Mouse (Mus musculus) megakaryocyte, embryonic 14.5 days (primary cell): ENCODE data around the gene Dennd2a. TPM values are rescaled to one million over a fixed set of nuclear protein-coding genes. Genes with fewer than 3 reads are reported as not detected.
A peak's percentile ranks its signal among the peaks of the same experiment; 100 is the strongest.

ENCODE experiments used
- H3K27me3 ChIP-seq: replicated peaks from 2 replicates; pipeline ENCODE3; 2012; ENCODE audit warnings: inconsistent platforms
- H3K36me3 ChIP-seq: replicated peaks from 2 replicates; pipeline ENCODE3; 2012; ENCODE audit warnings: low read length, inconsistent platforms, mixed read lengths
- H3K4me1 ChIP-seq: 2 replicates; pipeline ENCODE4 v1.6.1; 2012; ENCODE audit warnings: inconsistent platforms
- H3K4me3 ChIP-seq: replicated peaks from 2 replicates; pipeline ENCODE3; 2012; ENCODE audit warnings: moderate library complexity, mild to moderate bottlenecking, inconsistent platforms
- H3K9me3 ChIP-seq: 2 replicates; pipeline ENCODE4 v1.6.1; 2012; ENCODE audit warnings: inconsistent platforms
- FLI1 ChIP-seq: IDR thresholded peaks from 2 replicates; pipeline ENCODE4 v1.6.1; 2012; ENCODE audit warnings: low read length, inconsistent platforms, mixed read lengths
- GATA1 ChIP-seq: IDR thresholded peaks from 3 replicates; pipeline ENCODE4 v1.6.1; 2012; ENCODE audit warnings: mixed read lengths, low read length, inconsistent platforms, borderline replicate concordance
- polyA plus RNA-seq: library from polyadenylated mRNA; stranded (reverse); fragments of >175 nt; gene quantifications from 2 replicates; pipeline ENCODE4 v1.2.3, GENCODE M21; 2012; ENCODE audit warnings: low replicate concordance; ENCODE audit not compliant: insufficient read depth

Dennd2a gene
- polyA plus RNA-seq, 1 experiment, result 0.74 TPM

- TF ChIP-seq FLI1, result no peak
- no peak for TF ChIP-seq GATA1
- Histone ChIP-seq H3K4me1 (peaks cover 47% of the 10 kb centered on the region), H3K36me3 (no peaks in the 10 kb centered on the region), H3K4me3 (no peak overlapping the region), H3K27me3 (peaks cover 4% of the 10 kb centered on the region), H3K9me3 (no peaks in the 10 kb centered on the region)
Measured at GRCm38 (mm10) chr6:39435875-39436274, 121.8 kb downstream of the Dennd2a start.

- Histone ChIP-seq H3K4me1 (peaks cover 56% of the 10 kb centered on the region), H3K9me3 (no peaks in the 10 kb centered on the region), H3K4me3 (no peak overlapping the region), H3K36me3 (no peaks in the 10 kb centered on the region), H3K27me3 (peaks cover 3% of the 10 kb centered on the region)
- TF ChIP-seq GATA1 (no peak), FLI1 (no peak)
Measured at GRCm38 (mm10) chr6:39434886-39435492, 122.7 kb downstream of the Dennd2a start.

- peaks cover 58% of the 10 kb centered on the region for H3K4me1 ChIP-seq
- no peak overlapping the region for H3K4me3 ChIP-seq
- peaks cover 2% of the 10 kb centered on the region for H3K27me3 ChIP-seq
- H3K36me3 ChIP-seq, result no peaks in the 10 kb centered on the region
- no peaks in the 10 kb centered on the region for H3K9me3 ChIP-seq
- TF ChIP-seq GATA1 (no peak), FLI1 (no peak)
Measured at GRCm38 (mm10) chr6:39434111-39434885, 123.4 kb downstream of the Dennd2a start.

- TF ChIP-seq GATA1 (no peak), FLI1 (no peak)
Measured at GRCm38 (mm10) chr6:39433701-39434100, 124.0 kb downstream of the Dennd2a start.

GRCm38 (mm10) chr6:39433174-39433573 is 124.5 kb downstream of the Dennd2a start:
- Histone ChIP-seq H3K4me1 (peaks cover 64% of the 10 kb centered on the region), H3K27me3 (no peaks in the 10 kb centered on the region)
- TF ChIP-seq GATA1 (no peak), FLI1 (no peak)

More at GRCm38 (mm10) chr6:39433701-39434100, 124.0 kb downstream of the Dennd2a start:
- H3K4me3 ChIP-seq, result no peak overlapping the region
- H3K4me1 ChIP-seq, result peaks cover 62% of the 10 kb centered on the region
- H3K27me3 ChIP-seq, result no peaks in the 10 kb centered on the region
- H3K36me3 ChIP-seq, result no peaks in the 10 kb centered on the region
- H3K9me3 ChIP-seq, result no peaks in the 10 kb centered on the region

GRCm38 (mm10) chr6:39430722-39431121 is 126.9 kb downstream of the Dennd2a start:
- TF ChIP-seq FLI1 (no peak), GATA1 (no peak)
- H3K27me3 ChIP-seq, result no peaks in the 10 kb centered on the region
- no peak overlapping the region for H3K4me3 ChIP-seq
- H3K36me3 ChIP-seq, result no peaks in the 10 kb centered on the region
- H3K4me1 ChIP-seq, result peaks cover 73% of the 10 kb centered on the region
- H3K9me3 ChIP-seq, result no peaks in the 10 kb centered on the region

More at GRCm38 (mm10) chr6:39433174-39433573, 124.5 kb downstream of the Dennd2a start:
- Histone ChIP-seq H3K9me3 (no peaks in the 10 kb centered on the region), H3K4me3 (no peak overlapping the region), H3K36me3 (no peaks in the 10 kb centered on the region)

- Histone ChIP-seq H3K27me3 (no peaks in the 10 kb centered on the region), H3K4me3 (peak overlapping the region; percentile 87), H3K4me1 (peaks cover 78% of the 10 kb centered on the region), H3K36me3 (no peaks in the 10 kb centered on the region), H3K9me3 (no peaks in the 10 kb centered on the region)
- TF ChIP-seq GATA1, result peak; percentile 70; the same call in 1 of the 3 replicates
- no peak for TF ChIP-seq FLI1
Measured at GRCm38 (mm10) chr6:39429007-39429788, 128.5 kb downstream of the Dennd2a start.

- Histone ChIP-seq H3K4me1 (peaks cover 78% of the 10 kb centered on the region), H3K9me3 (no peaks in the 10 kb centered on the region), H3K36me3 (no peaks in the 10 kb centered on the region), H3K27me3 (no peaks in the 10 kb centered on the region), H3K4me3 (no peak overlapping the region)
- no peak for TF ChIP-seq GATA1
- TF ChIP-seq FLI1, result no peak
Measured at GRCm38 (mm10) chr6:39427276-39428003, 130.2 kb downstream of the Dennd2a start.

- peaks cover 78% of the 10 kb centered on the region for H3K4me1 ChIP-seq
- H3K9me3 ChIP-seq, result no peaks in the 10 kb centered on the region
- TF ChIP-seq GATA1, result no peak
- no peak for TF ChIP-seq FLI1
- no peaks in the 10 kb centered on the region for H3K27me3 ChIP-seq
- H3K4me3 ChIP-seq, result no peak overlapping the region
- H3K36me3 ChIP-seq, result no peaks in the 10 kb centered on the region
Measured at GRCm38 (mm10) chr6:39426725-39427124, 130.9 kb downstream of the Dennd2a start.
